Mouse (Mus musculus) embryo, embryonic 11 days (tissue): ENCODE measurements around the gene Tnrc6a.
A peak's percentile ranks its signal among the peaks of the same experiment; 100 is the strongest.

Source experiments
- DNase-seq: peaks from one replicate; pipeline ENCODE4 v3.0.0-alpha.2; 2015

Tnrc6a gene

GRCm38 (mm10) chr7:123126056-123126455 is 2.4 kb downstream of the Tnrc6a start:
- DNase-seq: no peak

GRCm38 (mm10) chr7:123127301-123127700 is 3.6 kb downstream of the Tnrc6a start:
- DNase-seq: no peak

GRCm38 (mm10) chr7:123127981-123128380 is 4.3 kb downstream of the Tnrc6a start:
- DNase-seq: no peak

DNA sequence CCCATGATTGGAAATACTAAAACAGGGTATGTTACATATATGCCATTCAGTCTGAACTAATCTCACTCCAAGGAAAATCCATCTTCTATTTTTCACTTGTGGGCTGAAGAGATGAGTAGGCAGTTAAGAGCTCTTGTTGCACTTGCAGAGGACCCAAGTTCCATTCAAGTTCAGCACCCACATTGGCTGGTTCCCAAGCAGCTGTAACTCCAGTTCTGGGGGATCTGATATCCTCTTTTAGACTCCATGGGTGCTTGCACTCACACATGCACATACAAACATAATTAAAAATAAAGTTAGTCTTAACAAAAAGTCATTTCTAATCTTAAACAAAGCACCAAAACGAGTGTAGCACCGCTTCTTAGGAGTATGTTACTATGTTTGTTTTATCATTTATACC is 5.4 kb downstream of the Tnrc6a start:
- no peak for DNase-seq

- no peak for DNase-seq
These were observed 6.5 kb downstream of the Tnrc6a start for GRCm38 (mm10) chr7:123130198-123130597.

DNA sequence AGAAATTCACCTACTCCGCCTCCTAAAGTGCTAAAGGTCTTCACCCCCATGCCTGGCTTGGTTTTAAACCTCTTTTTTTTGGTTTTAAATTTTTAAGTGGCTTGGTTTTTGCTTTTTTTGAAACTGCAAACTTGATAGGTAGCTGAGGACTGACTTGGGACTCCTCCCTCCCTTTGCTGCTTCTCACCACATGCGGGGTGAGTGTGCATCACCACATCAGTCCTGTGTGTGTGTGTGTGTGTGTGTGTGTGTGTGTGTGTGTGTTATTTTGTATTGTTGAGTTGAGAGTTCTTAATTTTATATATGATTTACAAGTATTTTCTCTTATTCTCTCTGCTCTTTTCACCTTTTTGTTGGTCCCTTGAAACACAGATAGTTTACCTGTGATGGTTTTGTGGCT is 8.7 kb downstream of the Tnrc6a start:
- DNase-seq: no peak

GRCm38 (mm10) chr7:123134876-123135275 is 11.2 kb downstream of the Tnrc6a start:
- DNase-seq: peak; percentile 19

DNA sequence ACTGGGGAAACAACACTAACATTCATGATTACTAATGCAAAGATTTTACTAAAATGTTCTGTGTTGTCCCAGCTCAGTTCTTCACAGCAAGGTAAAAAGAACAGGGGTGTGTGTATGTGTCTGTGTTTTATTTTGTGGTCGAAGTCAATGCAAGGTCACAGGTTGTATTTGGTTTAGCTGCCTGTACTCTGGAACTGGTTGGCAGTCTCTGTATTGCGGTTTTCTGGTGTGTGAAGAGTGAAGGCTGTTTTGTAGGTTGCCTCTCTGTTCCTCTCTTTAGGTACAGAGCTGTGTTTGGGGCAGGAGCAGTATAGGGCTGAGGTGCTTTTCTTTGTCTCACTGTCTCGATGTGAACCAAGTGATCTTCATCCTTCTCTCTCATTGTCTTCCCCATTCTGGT is 12.0 kb downstream of the Tnrc6a start:
- no peak for DNase-seq

GRCm38 (mm10) chr7:123138001-123138400 is 14.3 kb downstream of the Tnrc6a start:
- no peak for DNase-seq

GRCm38 (mm10) chr7:123146141-123146846 is 22.6 kb downstream of the Tnrc6a start:
- no peak for DNase-seq

DNA sequence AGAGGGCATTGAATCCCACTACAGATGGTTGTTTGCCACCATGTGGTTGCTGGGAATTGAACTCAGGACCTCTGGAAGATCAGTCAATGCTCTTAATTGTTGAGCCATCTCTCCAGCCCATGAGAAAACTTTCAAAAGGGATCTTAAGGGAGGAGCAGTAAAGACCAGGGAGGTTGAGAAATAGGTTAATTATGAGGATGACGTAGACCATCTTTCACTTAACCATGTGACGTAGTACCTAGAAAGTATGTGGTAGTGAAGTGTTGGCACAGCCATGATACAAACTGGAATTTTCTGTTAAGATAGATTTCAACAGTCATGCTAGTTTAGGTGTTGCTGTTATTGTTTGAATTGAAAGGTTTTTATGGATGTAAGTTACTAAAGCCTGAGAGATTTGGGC is 24.1 kb downstream of the Tnrc6a start:
- DNase-seq: no peak

DNA sequence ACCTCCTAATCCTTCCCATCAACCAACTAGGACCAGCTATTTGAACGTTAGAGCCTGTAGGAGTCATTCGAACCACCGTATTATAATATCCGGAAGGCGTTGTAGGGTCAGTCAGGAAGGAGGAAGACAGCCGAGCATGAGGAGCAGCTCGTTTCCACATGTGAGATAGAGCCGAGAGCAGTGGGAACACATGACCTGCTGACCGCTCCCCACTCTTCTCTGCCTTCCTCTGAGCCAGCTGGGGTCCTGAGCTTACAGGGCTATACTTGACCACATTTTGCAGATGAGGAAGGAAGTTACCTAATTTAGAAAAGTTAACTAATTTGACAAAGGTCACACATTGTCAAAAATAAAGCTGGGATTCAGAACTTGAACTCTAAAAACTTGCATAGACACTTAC is 25.2 kb downstream of the Tnrc6a start:
- no peak for DNase-seq

- no peak for DNase-seq
These were observed 38.7 kb downstream of the Tnrc6a start for GRCm38 (mm10) chr7:123162346-123162745.

GRCm38 (mm10) chr7:123167436-123167835 is 43.8 kb downstream of the Tnrc6a start:
- DNase-seq: no peak

GRCm38 (mm10) chr7:123169618-123170017 is 45.9 kb downstream of the Tnrc6a start:
- DNase-seq: no peak

- DNase-seq: no peak
These were observed 48.4 kb downstream of the Tnrc6a start for GRCm38 (mm10) chr7:123172101-123172500.

DNA sequence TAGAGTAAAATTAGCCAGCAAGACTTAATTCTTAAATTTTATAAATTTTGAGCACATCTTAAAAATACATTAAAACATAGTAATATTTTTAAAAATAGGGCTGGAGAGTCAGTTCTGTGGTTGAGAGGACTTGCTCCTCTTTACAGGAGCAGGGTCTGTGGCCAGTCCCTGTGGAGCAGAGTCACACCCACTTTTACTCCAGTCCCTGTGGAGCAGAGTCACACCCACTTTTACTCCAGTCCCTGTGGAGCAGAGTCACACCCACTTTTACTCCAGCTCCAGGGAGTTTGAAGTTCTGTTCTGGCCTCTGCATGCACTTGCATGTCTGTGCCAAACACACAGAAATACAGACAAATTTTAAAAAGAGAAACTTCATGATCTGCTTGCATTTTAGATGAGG is 53.5 kb downstream of the Tnrc6a start:
- DNase-seq: no peak

- no peak for DNase-seq
These were observed 58.4 kb downstream of the Tnrc6a start for GRCm38 (mm10) chr7:123181787-123182701.

DNA sequence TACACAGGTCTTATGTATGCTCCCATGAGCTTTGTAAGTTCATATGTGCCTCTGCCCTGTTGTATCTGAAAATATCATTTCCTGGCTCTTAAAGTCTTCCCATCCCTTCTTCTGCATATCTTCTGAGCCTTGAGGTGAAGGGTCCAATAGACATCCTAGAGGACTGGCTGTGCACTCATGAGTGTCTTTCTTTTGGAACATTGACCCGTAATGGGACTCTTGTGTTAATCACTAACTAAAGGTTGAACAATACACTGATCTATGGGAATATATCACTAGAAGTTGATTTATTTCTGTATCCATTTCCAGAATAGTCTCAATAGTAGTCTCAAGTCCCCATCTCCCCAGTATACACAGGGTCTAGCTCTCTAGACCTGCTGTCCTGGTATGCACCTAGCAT is 61.2 kb downstream of the Tnrc6a start:
- no peak for DNase-seq

DNA sequence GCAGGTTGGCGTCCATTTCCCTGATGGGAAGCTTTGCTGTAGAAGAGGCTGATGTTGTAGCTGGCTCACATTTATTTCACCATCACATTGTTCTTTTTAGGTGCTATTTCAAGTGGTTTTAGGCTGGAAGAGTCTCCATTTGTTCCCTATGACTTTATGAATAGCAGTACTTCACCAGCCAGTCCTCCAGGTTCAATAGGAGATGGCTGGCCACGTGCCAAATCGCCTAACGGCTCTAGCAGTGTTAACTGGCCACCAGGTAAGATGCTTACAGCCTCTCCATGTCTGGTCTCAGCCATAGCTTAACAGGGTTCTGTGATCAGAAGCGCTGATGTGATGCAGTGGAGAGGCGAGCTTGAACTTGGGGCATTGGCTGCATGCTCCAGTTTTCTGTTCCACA is 62.8 kb downstream of the Tnrc6a start:
- DNase-seq: no peak

GRCm38 (mm10) chr7:123187246-123187645 is 63.6 kb downstream of the Tnrc6a start:
- no peak for DNase-seq

- no peak for DNase-seq
These were observed 64.8 kb downstream of the Tnrc6a start for GRCm38 (mm10) chr7:123188462-123188861.

DNA sequence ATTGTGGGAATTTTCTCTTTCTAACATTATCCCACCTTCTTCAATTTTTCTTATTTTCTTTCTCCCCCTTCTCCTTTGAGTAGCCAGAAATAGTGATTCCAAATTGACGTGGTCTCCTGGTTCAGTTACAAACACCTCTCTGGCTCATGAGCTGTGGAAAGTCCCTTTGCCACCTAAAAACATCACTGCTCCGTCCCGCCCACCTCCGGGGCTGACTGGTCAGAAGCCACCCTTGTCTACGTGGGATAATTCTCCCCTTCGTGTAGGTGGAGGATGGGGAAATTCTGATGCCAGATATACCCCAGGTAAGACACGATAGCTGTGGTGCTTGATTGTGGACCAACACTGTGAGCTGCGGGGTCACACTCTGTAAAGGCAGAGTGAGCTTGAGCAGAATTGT is 66.1 kb downstream of the Tnrc6a start:
- no peak for DNase-seq

DNA sequence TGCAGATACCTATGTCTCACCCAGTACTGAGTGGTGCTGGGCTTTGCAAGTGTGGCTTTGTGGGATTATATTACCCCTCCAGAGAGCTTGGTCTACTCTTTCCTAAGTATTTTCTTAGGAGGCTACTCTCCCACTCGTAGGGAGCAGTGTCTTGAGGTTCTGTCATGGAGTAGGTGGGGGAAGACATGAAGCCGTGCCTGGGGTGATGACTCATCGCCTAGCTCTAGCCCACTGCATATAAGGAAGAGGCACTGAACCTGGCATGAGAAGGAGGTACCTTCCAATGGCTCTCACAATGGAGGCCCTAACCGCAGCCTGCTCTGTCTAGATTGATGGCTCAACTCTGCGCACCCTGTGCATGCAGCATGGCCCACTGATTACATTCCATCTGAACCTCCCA is 68.0 kb downstream of the Tnrc6a start:
- DNase-seq: no peak
